Mouse (Mus musculus): Measurements from ENCODE around the gene Vps16. TPM values are rescaled to one million over a fixed set of nuclear protein-coding genes. Genes with fewer than 3 reads are reported as not detected.
A peak's percentile ranks its signal among the peaks of the same experiment; 100 is the strongest.

Vps16 gene
- total and polyA plus RNA-seq, 3 experiments, result 90.0 to 114 TPM; not detected in 1

DNA sequence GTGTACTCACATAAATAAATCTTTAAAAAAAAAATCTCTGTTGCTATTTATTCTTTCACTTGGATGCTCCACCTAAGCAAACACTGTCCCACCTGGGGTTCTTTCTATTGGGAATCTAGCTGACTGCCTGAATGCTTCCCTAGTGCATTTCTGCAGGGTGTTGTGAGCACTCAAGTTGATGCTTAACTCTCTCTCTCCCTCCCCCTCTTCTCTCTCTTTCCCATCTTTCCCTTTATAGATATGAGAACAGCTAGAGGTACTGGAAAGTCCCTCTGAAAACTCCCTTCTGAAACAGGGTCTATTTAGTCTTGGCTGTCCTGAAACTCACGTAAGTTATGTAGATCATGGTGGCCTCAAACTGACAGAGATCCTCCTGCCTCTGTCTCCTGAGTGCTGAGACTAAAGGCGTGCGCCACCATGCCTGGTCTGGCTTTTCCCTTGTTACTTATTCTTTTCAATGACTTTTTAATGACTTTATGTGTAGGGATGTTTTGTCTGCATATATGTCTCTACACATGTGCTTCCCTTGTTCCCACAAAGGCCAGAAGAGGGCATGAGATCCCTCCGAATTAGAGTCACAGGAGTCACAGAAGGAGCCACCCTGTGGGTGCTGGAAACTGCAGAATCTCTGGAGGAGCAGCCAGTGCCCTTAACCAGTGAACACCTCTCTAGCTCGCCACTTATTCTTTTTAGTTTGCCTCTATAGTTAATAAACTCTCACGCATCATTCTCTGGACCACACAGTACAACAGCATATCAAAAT is 9.9 kb upstream of the Vps16 start:
- Histone ChIP-seq H3K27ac (ENCODE audit: control insufficient read depth, low read depth, low read length) (no peak overlapping the region), H3K36me3 (ENCODE audit: control insufficient read depth in 1 of 2, insufficient read depth in 2 of 2, low read length in 2 of 2) (peaks cover 0 to 21% of the 10 kb centered on the region in 2 experiments; a peak in 3 of 4 replicates), H3K4me3 (ENCODE audit: control insufficient read depth in 1 of 2, insufficient read depth in 1 of 2, low read depth in 2 of 2, low read length in 2 of 2) (no peak overlapping the region), H3K27me3 (ENCODE audit: control insufficient read depth in 1 of 2, insufficient read depth in 2 of 2, low read length in 2 of 2) (no peaks in the 10 kb centered on the region), H3K79me2 (ENCODE audit: control insufficient read depth, insufficient read depth, low read length, poor library complexity) (no peaks in the 10 kb centered on the region), H3K4me1 (ENCODE audit: control insufficient read depth in 1 of 2, insufficient read depth in 2 of 2, low read length in 2 of 2) (peaks cover 12 to 15% of the 10 kb centered on the region in 2 experiments), H3K9me3 (replicated peaks; ENCODE audit: insufficient read depth, low read length) (no peaks in the 10 kb centered on the region), H3K9ac (ENCODE audit: control insufficient read depth, low read depth, low read length, poor library complexity, severe bottlenecking) (no peak overlapping the region)
- DNase-seq (ENCODE audit: low read depth, low spot score), result peak; percentile 47
- TF ChIP-seq CTCF (IDR thresholded peaks at IDR 0.05 in 2 of 3, conservative IDR thresholded peaks at IDR 0.05 in 1 of 3; ENCODE audit: control insufficient read depth in 1 of 3, insufficient read depth in 1 of 3, low read depth in 2 of 3, low read length in 3 of 3, poor library complexity in 1 of 3, severe bottlenecking in 1 of 3) (peak; percentile 23 to 56 (median 40); a peak in 5 of 6 replicates), RAD21 (IDR thresholded peaks at IDR 0.05; ENCODE audit: low read depth, low read length) (peak; percentile 51), ZNF384 (IDR thresholded peaks at IDR 0.05; ENCODE audit: low read depth, low read length) (no peak), SMC3 (IDR thresholded peaks at IDR 0.05; ENCODE audit: low read depth, low read length) (peak; percentile 56)

GRCm38 (mm10) chr2:130421781-130422620 is 2.1 kb upstream of the Vps16 start:
- Histone ChIP-seq H3K4me3 (ENCODE audit: control insufficient read depth in 1 of 2, insufficient read depth in 1 of 2, low read depth in 2 of 2, low read length in 2 of 2) (no peak overlapping the region), H3K27ac (ENCODE audit: control insufficient read depth, low read depth, low read length) (no peak overlapping the region), H3K9ac (ENCODE audit: control insufficient read depth, low read depth, low read length, poor library complexity, severe bottlenecking) (no peak overlapping the region), H3K79me2 (ENCODE audit: control insufficient read depth, insufficient read depth, low read length, poor library complexity) (peaks cover 32% of the 10 kb centered on the region), H3K4me1 (ENCODE audit: control insufficient read depth in 1 of 2, insufficient read depth in 2 of 2, low read length in 2 of 2) (peaks cover 10 to 16% of the 10 kb centered on the region in 2 experiments), H3K36me3 (ENCODE audit: control insufficient read depth in 1 of 2, insufficient read depth in 2 of 2, low read length in 2 of 2) (peaks cover 0 to 17% of the 10 kb centered on the region in 2 experiments; a peak in 3 of 4 replicates), H3K27me3 (ENCODE audit: control insufficient read depth in 1 of 2, insufficient read depth in 2 of 2, low read length in 2 of 2) (no peaks in the 10 kb centered on the region), H3K9me3 (replicated peaks; ENCODE audit: insufficient read depth, low read length) (no peaks in the 10 kb centered on the region)
- TF ChIP-seq ZNF384 (IDR thresholded peaks at IDR 0.05; ENCODE audit: low read depth, low read length) (no peak), POLR2AphosphoS2 (IDR thresholded peaks at IDR 0.05; ENCODE audit: low read length) (no peak), BHLHE40 (IDR thresholded peaks at IDR 0.05; ENCODE audit: borderline replicate concordance, low read depth, low read length) (no peak)
- no peak for DNase-seq (ENCODE audit: low read depth, low spot score)

DNA sequence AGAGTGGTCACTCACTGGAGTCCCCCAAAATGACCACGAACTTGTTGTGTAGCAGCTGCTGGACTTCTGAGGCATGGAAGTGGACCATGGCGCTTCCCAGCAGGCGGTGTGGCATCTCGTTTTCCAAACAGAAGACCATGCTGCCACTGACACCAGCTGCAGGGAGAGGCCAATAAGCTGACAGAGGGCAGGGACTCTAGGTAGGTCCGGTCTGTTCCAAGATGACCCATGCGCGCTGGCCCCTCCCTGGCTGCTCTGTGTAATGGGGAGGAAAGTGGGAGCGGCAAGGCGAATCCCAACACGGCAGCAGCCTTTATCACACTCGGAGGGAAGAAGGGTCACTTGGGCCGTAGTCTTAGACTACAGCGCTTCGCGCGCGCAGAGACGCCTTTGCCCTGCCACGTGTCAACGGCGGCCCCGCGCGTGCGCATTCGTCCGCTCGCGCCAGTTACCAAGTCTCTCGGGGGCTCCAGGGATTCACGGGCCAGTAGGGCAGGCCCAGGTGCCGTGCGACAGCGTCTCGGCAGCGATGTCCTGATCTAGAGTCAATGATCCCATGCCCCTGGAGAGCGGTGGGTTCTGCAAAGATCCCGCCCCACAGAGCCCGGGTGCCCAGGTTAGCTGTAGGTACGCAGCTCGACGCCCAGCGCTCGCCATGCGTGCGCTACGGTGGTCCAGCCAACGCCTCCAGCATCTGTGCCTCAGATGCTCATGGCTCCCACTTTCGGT is 578 bp upstream of the Vps16 start:
- Histone ChIP-seq H3K36me3 (ENCODE audit: control insufficient read depth in 1 of 2, insufficient read depth in 2 of 2, low read length in 2 of 2) (peaks cover 0 to 28% of the 10 kb centered on the region in 2 experiments; a peak in 3 of 4 replicates), H3K9ac (ENCODE audit: control insufficient read depth, low read depth, low read length, poor library complexity, severe bottlenecking) (peak overlapping the region; percentile 92), H3K79me2 (ENCODE audit: control insufficient read depth, insufficient read depth, low read length, poor library complexity) (peaks cover 42% of the 10 kb centered on the region), H3K9me3 (replicated peaks; ENCODE audit: insufficient read depth, low read length) (no peaks in the 10 kb centered on the region), H3K4me3 (ENCODE audit: control insufficient read depth in 1 of 2, insufficient read depth in 1 of 2, low read depth in 2 of 2, low read length in 2 of 2) (peak overlapping the region; percentile 48 to 81), H3K27me3 (ENCODE audit: control insufficient read depth in 1 of 2, insufficient read depth in 2 of 2, low read length in 2 of 2) (no peaks in the 10 kb centered on the region), H3K27ac (ENCODE audit: control insufficient read depth, low read depth, low read length) (peak overlapping the region; percentile 71), H3K4me1 (ENCODE audit: control insufficient read depth in 1 of 2, insufficient read depth in 2 of 2, low read length in 2 of 2) (peaks cover 10 to 21% of the 10 kb centered on the region in 2 experiments)
- no peak; the same call in 1 of the 2 replicates for TF ChIP-seq MXI1 (IDR thresholded peaks at IDR 0.05; ENCODE audit: low read depth, low read length)
- peak in 1 of 2 experiments; percentile 41; a peak in 1 of 4 replicates for TF ChIP-seq EP300 (IDR thresholded peaks at IDR 0.05; ENCODE audit: low read depth in 1 of 2, low read length in 2 of 2)
- peak; percentile 96 for TF ChIP-seq MAX (IDR thresholded peaks at IDR 0.05; ENCODE audit: low read length)
- TF ChIP-seq ZKSCAN1 (IDR thresholded peaks at IDR 0.05; ENCODE audit: low read depth, low read length), result no peak
- TF ChIP-seq NRF1 (IDR thresholded peaks at IDR 0.05; ENCODE audit: insufficient read depth, low read depth, low read length, poor library complexity, severe bottlenecking), result peak; percentile 80
- peak; percentile 69 for TF ChIP-seq USF1 (IDR thresholded peaks at IDR 0.05; ENCODE audit: low read depth, low read length)
- 0 out of 2 replicates have a peak, but pooled peaks have one; percentile 15 for TF ChIP-seq TCF12 (IDR thresholded peaks at IDR 0.05; ENCODE audit: low read depth, low read length)
- TF ChIP-seq MYC (IDR thresholded peaks at IDR 0.05; ENCODE audit: low read depth, low read length), result peak; percentile 72
- DNase-seq (ENCODE audit: low read depth, low spot score), result peak; percentile 88

Measured in MEL (cell line).